Mouse (Mus musculus) forebrain, embryonic 11.5 days (tissue): Measurements from ENCODE around the gene Baz2b. TPM values are rescaled to one million over a fixed set of nuclear protein-coding genes. Genes with fewer than 3 reads are reported as not detected.

Experiments used
- ATAC-seq: fragments of 200-750 bp; cut with Nextera tagmentation; replicated peaks from 2 replicates; pipeline ENCODE4 v1.8.0; 2017; ENCODE audit warnings: moderate TSS enrichment; ENCODE audit not compliant: low FRiP score
- DNase-seq: peaks from one replicate; pipeline ENCODE4 v3.0.0-alpha.2; 2017; ENCODE audit warnings: low spot score
- H3K27ac ChIP-seq: fragments of 300-500 bp; sonication (generic); 2 replicates; pipeline ENCODE4 v1.5.1; 2014; ENCODE audit warnings: low read depth, low read length
- H3K27me3 ChIP-seq: fragments of 300-500 bp; sonication (generic); 2 replicates; pipeline ENCODE4 v1.6.1; 2014; ENCODE audit warnings: mild to moderate bottlenecking, low read length, mixed read lengths; ENCODE audit not compliant: control insufficient read depth, insufficient read depth
- H3K36me3 ChIP-seq: fragments of 300-500 bp; sonication (generic); 2 replicates; pipeline ENCODE4 v1.6.1; 2014; ENCODE audit warnings: mild to moderate bottlenecking, low read length, moderate library complexity, mixed read lengths; ENCODE audit not compliant: control insufficient read depth, insufficient read depth
- H3K4me1 ChIP-seq: fragments of 300-500 bp; sonication (generic); replicated peaks from 2 replicates; pipeline ENCODE4 v1.6.1; 2014; ENCODE audit warnings: low read length, mixed read lengths; ENCODE audit not compliant: control insufficient read depth, insufficient read depth
- H3K4me2 ChIP-seq: fragments of 300-500 bp; sonication (generic); 2 replicates; pipeline ENCODE4 v1.6.1; 2014; ENCODE audit warnings: low read depth, mild to moderate bottlenecking, low read length, moderate library complexity, mixed read lengths; ENCODE audit not compliant: severe bottlenecking
- H3K4me3 ChIP-seq: fragments of 300-500 bp; sonication (generic); 2 replicates; pipeline ENCODE4 v1.5.1; 2014; ENCODE audit warnings: low read depth, low read length
- H3K9ac ChIP-seq: fragments of 300-500 bp; sonication (generic); 2 replicates; pipeline ENCODE4 v1.6.1; 2014; ENCODE audit warnings: low read length
- H3K9me3 ChIP-seq: fragments of 300-500 bp; sonication (generic); 2 replicates; pipeline ENCODE4 v1.6.1; 2016; ENCODE audit warnings: low read length, mixed read lengths; ENCODE audit not compliant: control insufficient read depth
- WGBS: fragments of 180-500 bp; shearing (Covaris S2); extraction: QIAGEN DNeasy Blood & Tissue Kit; methylation state at CpG from one replicate; pipeline ENCODE4 v1.1.7; 2014; 5-methylcytosine and 5-hydroxymethylcytosine counted together
- polyA plus RNA-seq: library from polyadenylated mRNA; unstranded; fragments of >200 nt; fragmentation: Nextera tagmentation; extraction: Ambion mirVana; gene quantifications from 2 replicates; pipeline ENCODE4 v1.2.1, GENCODE M21; 2014

The Baz2b gene
- polyA plus RNA-seq, 1 experiment from 2014 or later: 84.0 TPM

GRCm38 (mm10) chr2:60050667-60051460 lies 158.8 kb downstream of the Baz2b start:
- no peak overlapping the region for H3K4me2 ChIP-seq
- H3K4me1 ChIP-seq: peaks cover 4% of the 10 kb centered on the region; the same call in 1 of the 2 replicates
- DNase-seq (no peak), ATAC-seq (no peak)
- H3K27me3 ChIP-seq: no peaks in the 10 kb centered on the region
- WGBS: 86% methylated on average over 9 of the region's 9 CpGs
- H3K9me3 ChIP-seq: no peaks in the 10 kb centered on the region
- H3K9ac ChIP-seq: no peak overlapping the region
- no peak overlapping the region for H3K4me3 ChIP-seq
- no peaks in the 10 kb centered on the region for H3K36me3 ChIP-seq
- H3K27ac ChIP-seq: no peak overlapping the region

- ATAC-seq: no peak
- Histone ChIP-seq H3K4me2 (no peak overlapping the region), H3K27ac (no peak overlapping the region), H3K36me3 (no peaks in the 10 kb centered on the region), H3K9ac (no peak overlapping the region), H3K4me3 (no peak overlapping the region), H3K27me3 (no peaks in the 10 kb centered on the region), H3K4me1 (peaks cover 4% of the 10 kb centered on the region; the same call in 1 of the 2 replicates), H3K9me3 (no peaks in the 10 kb centered on the region)
- WGBS: 93% methylated on average over 4 of the region's 4 CpGs
- no peak for DNase-seq
Observed at GRCm38 (mm10) chr2:60049889-60050288, 159.8 kb downstream of the Baz2b start.

GRCm38 (mm10) chr2:60049351-60049750 lies 160.3 kb downstream of the Baz2b start:
- Histone ChIP-seq H3K9ac (no peak overlapping the region), H3K9me3 (no peaks in the 10 kb centered on the region), H3K27ac (no peak overlapping the region), H3K27me3 (no peaks in the 10 kb centered on the region), H3K4me3 (no peak overlapping the region), H3K4me2 (no peak overlapping the region), H3K4me1 (peaks cover 4% of the 10 kb centered on the region; the same call in 1 of the 2 replicates), H3K36me3 (no peaks in the 10 kb centered on the region)
- DNase-seq (no peak), ATAC-seq (no peak)
- 90% methylated on average over 9 of the region's 9 CpGs for WGBS

- ATAC-seq (no peak), DNase-seq (no peak)
- no peak overlapping the region for H3K4me2 ChIP-seq
- H3K27me3 ChIP-seq: no peaks in the 10 kb centered on the region
- H3K36me3 ChIP-seq: no peaks in the 10 kb centered on the region
- no peaks in the 10 kb centered on the region for H3K4me1 ChIP-seq
- no peak overlapping the region for H3K9ac ChIP-seq
- WGBS: 69% methylated on average over 1 of the region's 1 CpGs
- no peaks in the 10 kb centered on the region for H3K9me3 ChIP-seq
- H3K27ac ChIP-seq: no peak overlapping the region
- H3K4me3 ChIP-seq: no peak overlapping the region
Observed at GRCm38 (mm10) chr2:60045995-60046394, 163.6 kb downstream of the Baz2b start.

GRCm38 (mm10) chr2:60044988-60045387 lies 164.7 kb downstream of the Baz2b start:
- ATAC-seq (no peak), DNase-seq (no peak)
- no peaks in the 10 kb centered on the region for H3K9me3 ChIP-seq
- no peak overlapping the region for H3K4me3 ChIP-seq
- no peaks in the 10 kb centered on the region for H3K27me3 ChIP-seq
- H3K4me2 ChIP-seq: no peak overlapping the region
- no peaks in the 10 kb centered on the region for H3K4me1 ChIP-seq
- H3K36me3 ChIP-seq: no peaks in the 10 kb centered on the region
- H3K27ac ChIP-seq: no peak overlapping the region
- H3K9ac ChIP-seq: no peak overlapping the region

GRCm38 (mm10) chr2:60044540-60044939 lies 165.1 kb downstream of the Baz2b start:
- Histone ChIP-seq H3K36me3 (no peaks in the 10 kb centered on the region), H3K4me3 (no peak overlapping the region), H3K9me3 (no peaks in the 10 kb centered on the region), H3K4me1 (no peaks in the 10 kb centered on the region), H3K27me3 (no peaks in the 10 kb centered on the region), H3K27ac (no peak overlapping the region), H3K4me2 (no peak overlapping the region), H3K9ac (no peak overlapping the region)
- DNase-seq (no peak), ATAC-seq (no peak)
- WGBS: 74% methylated on average over 2 of the region's 2 CpGs

- no peak overlapping the region for H3K4me3 ChIP-seq
- no peak for ATAC-seq
Observed at GRCm38 (mm10) chr2:60042699-60043098, 166.9 kb downstream of the Baz2b start.

GRCm38 (mm10) chr2:60041485-60042274 lies 168.0 kb downstream of the Baz2b start:
- H3K36me3 ChIP-seq: no peaks in the 10 kb centered on the region
- H3K4me1 ChIP-seq: no peaks in the 10 kb centered on the region; the same call in 1 of the 2 replicates
- H3K4me3 ChIP-seq: no peak overlapping the region
- no peaks in the 10 kb centered on the region for H3K9me3 ChIP-seq
- H3K27ac ChIP-seq: no peak overlapping the region
- no peak overlapping the region for H3K4me2 ChIP-seq
- DNase-seq: no peak
- no peak for ATAC-seq
- no peaks in the 10 kb centered on the region for H3K27me3 ChIP-seq
- 92% methylated on average over 4 of the region's 4 CpGs for WGBS
- H3K9ac ChIP-seq: no peak overlapping the region

More at GRCm38 (mm10) chr2:60042699-60043098, 166.9 kb downstream of the Baz2b start:
- Histone ChIP-seq H3K27ac (no peak overlapping the region), H3K4me1 (no peaks in the 10 kb centered on the region), H3K27me3 (no peaks in the 10 kb centered on the region), H3K36me3 (no peaks in the 10 kb centered on the region), H3K4me2 (no peak overlapping the region), H3K9ac (no peak overlapping the region), H3K9me3 (no peaks in the 10 kb centered on the region)
- no peak for DNase-seq
- WGBS: 78% methylated on average over 12 of the region's 12 CpGs
